Mouse (Mus musculus): ENCODE results near the gene Zfp454.

Gene Zfp454

DNA sequence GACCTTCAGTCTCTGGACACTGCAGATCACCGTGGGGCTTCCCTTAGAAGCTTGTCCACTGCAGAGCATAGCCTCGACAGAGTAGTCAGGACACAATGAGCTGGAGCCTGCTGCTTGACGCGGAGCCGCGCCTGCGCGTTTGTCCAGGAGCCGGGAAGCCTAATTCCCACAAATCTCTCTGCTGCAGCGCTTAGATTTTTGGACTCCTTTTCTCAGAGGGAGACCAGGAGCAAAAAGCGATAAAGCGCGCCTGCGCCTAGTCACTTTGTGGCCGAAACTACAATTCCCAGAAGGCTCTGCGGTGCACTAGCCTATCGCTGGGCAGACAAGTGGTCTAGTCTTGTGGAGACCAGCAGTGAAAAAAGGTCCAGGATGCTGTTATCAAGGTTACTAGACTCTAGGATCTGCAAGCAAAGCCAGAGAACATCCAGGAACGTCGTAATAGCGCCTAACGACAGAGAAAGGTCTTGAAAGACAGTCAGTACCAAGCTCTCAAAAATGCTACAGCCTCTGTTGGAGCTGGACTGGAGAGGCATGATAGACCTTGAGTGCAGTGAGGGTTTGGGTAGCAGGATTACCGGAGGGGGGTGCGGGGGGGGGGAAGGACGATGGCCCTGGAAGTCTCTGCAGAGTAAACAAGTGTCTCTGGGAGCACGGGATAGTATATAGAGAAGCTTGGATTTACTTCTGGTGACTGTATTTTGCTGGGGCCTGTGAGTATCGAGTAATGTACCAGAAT is at the start of gene Zfp454:
Zfp454 (minus strand) TSS at position 262 of the 739 bp plus-strand sequence.
- in situ Hi-C loops (cut with MboI, MseI) = no loop called here

DNA sequence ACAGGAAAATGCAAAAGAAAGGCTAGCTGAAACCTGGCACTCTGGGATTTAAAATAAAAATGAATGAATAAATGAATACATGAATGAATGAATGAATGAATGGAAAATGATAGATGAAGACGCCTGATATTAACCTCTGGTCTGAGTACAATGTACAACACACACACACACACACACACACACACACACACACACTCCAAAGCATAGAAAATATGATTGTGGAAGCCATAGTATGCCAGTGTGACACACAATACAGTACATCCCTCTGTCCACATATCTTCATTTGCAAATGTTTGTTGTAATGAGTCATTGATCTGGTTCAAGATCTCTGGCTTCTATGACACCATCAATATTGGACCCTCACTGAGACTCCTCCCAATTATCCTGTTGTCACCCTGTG is 44.6 kb upstream of the Zfp454 start:
- in situ Hi-C loops (cut with MboI, MseI) = no loop called here

DNA sequence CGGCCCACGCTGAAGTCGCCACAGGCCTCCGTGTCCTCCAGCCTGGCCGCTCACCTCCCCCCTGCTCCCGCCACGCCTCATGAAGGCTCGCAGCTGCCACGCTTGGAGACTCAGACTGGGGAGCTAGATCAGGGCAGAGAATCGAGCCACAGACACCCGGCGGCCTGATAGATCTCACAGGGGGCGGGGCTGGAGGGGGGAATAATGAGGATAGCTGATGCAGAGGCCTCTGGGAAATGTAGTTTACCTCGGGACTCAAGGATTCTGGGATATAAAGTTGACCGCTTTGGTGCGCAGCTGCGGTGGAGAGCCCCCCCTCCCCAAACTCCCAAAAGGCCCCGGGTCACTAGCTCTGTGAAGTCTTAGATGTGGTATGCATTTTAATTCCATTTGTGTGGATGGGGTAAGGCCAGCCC is 44.0 kb upstream of the Zfp454 start, which contains the start of gene Zfp354b:
Zfp354b (minus strand) TSS at position 183 of the 416 bp plus-strand sequence.
- in situ Hi-C loops (cut with MboI, MseI) = no loop called here

DNA sequence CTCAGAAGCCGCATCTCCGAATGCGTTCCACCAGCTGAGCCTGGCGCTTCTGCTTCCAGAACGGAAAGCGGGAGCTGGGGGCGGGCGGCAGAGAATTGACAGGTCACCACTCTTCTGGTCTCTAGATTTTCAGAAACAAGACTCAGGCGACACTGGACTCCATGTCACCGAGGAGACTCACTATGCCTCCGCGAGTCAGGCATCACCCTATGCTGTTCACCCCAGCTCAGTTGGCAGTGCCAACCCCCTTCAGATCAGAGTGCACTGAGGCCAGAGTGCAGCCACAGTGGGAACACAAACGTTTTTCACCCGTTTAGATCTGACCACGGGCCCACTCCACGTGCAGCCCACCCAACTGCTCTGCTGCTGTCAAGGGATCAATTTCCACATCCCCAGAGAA is 43.6 kb upstream of the Zfp454 start:
- in situ Hi-C loops (cut with MboI, MseI) = no loop called here

DNA sequence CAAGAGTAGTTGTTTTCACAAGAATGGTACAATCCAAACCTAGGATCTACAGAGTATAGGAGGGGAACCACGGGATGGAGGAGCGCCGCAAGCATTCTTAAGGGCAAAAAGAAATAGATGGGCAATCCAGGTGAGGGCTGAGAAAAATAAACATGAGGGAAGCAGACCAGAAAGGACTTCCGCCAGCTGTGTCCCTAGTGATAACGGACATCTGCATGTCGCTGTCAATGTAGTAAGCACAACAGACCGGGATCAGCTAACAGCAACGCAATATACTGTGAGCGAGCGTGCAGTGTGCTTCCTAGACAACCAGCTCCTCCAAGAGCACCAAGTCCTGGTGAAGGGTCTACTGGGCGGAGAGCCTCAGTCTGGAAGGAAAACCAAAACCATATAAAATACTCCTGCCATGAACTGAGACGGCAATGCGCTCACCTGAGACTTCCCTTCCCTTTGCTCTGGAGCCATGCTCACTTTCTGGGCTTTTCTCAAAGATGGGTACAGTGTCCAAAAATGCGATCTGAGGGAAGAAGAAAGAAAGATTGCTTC is 43.1 kb upstream of the Zfp454 start:
- in situ Hi-C loops (cut with MboI, MseI) = no loop called here

DNA sequence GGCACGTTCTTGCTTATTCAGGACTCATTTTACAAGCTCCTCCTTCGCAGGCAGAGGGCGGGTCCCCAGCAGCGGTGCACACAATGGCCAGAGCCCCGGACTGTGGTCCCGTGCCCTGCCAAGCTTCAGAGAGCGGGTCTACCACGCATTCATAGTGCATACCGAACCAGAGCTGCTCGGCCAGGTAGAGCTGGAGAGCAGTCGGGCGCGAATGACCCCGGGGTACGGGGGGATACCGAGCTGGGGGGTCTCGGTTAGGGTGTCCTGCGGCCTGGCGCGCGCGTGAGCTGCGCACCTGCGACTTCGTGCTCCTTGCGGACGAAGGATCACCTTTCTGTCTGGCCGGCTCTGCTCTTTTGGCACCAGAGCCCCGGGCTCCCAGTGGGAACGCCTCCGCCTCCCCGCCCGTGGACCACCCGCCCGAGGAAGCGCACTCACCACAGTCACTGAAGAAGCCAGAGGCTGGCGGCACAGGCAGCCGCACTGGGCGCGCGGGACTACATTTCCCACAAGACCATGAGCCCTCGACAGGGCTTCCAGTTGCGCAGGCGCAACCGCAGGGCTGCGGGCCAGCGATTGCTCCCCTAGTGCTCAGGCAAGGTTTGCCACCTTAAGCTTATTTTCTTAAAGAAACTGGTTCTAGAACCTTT is 28.3 kb upstream of the Zfp454 start, which contains the start of gene Zfp2:
Zfp2 (minus strand) TSS at position 495 of the 650 bp plus-strand sequence.
- in situ Hi-C loops (cut with MboI, MseI) = no loop called here

DNA sequence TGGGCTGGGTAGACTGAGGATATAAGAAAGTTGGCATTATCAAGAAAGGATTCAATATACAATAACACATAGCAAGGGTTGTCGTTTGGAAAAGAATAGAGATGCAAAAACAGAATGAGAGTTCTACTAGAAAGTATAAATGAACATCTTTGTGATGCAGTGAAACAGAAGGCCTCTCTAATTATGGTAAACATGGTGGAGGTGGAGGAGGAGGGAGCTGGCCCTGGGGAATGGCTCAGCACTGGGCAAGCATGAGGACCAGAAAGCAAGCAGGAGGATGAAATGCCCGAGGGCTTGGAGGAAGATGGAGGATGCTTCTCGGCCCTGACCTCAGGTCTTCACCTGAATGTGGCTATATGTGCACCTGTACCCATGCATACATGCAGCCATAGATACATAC is 27.0 kb upstream of the Zfp454 start:
- in situ Hi-C loops (cut with MboI, MseI) = loop anchor here in 1 of 2 experiments (5.0 kb wide), 1 partner anchor 92 kb away; no protein-coding TSS in a partner anchor

DNA sequence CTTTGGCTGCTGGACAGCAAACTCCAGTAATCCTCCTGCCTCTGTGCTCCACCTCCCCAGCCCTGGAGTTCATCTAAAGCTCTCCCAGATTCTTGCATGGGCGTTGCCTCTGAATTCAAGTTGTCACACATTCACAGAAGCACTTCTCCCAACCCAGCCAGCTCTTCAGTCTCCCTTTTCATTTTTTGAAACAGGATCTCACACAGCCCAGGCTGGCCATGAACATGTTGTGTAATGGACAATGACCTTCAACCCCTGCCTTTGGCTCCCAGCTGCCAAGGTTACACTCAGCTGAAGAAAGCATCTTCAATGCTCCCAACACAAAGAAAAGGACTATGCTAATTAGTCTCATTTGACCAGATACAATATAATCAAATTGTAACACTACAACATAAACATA is 25.9 kb upstream of the Zfp454 start:
- in situ Hi-C loops (cut with MboI, MseI) = loop anchor here in 1 of 2 experiments (5.0 kb wide), 1 partner anchor 91 kb away; no protein-coding TSS in a partner anchor

DNA sequence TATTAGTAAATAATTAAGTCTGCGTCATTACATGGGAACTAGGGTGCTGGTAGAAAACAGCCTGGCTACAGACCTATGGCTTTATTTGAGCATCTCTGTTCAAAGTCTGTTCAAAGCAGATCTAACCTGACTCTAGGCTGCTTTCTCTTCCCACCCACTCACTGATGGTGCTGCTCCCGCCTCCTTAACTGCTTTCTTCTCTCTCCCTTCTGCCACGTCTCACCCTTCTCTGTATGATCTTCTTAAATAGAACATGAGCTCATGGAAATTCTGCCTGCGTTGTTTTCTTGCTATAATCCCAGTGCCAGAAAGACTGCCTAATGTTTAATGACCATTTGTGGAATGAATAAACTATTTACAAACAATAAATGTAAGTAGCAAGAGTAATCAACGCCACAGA is 20.7 kb upstream of the Zfp454 start:
- in situ Hi-C loops (cut with MboI, MseI) = no loop called here

DNA sequence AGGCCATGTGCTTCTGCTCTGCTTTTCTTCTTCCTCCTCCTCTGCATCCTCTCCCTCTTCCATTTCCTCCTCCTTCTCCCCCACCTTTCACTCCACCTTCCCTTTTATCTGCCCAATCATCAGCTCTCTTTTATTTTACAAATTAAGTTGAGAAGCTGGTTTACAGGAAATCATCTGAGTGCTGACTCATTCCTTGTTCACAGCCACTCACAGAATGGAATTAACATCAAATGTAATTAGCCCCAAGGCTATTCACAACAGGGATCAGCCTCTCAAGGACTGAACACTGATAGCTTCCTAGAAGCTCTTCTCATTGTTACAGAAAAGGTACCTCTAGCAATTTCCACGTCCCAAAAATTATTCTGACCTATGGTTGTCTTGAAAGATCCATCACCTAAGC is 9.9 kb upstream of the Zfp454 start:
- in situ Hi-C loops (cut with MboI, MseI) = no loop called here

DNA sequence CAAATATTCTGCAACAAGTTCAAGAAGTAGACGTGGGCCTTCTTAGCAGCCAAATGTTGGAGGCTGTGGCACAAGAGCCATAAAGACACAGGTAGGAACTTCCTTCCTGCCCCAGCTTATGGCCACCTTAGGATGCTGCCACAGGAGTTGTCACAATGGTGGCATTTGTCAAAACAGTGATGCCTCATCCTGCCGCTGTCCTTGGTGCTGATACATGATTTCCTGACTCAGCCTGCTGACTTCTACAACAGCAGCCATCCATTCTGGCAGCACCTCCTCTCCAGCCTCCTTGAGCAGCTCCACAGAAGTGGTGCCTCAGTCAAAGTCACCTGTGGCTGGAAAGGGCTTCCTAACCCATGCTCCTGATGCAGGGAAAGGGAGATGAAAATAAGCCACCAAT is 5.0 kb upstream of the Zfp454 start:
- in situ Hi-C loops (cut with MboI, MseI) = no loop called here

DNA sequence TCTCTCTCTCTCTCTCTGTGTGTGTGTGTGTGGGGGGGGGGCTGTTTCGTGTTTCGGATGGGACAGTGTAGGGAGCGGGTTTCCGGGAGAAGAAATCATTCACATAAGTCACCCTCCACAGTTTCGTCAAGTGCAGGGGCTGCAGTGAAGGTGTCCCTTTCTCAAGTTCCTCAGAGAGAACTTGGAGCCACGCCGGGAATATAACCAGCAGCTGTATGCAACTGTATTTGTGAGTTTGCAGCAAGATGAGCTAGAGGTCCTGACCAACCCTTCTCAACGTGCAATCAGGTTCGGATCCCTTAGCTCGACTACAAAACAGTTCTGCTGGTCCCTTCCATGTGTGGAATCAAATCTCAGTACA is 538 bp downstream of the Zfp454 start:
- in situ Hi-C loops (cut with MboI, MseI) = no loop called here

DNA sequence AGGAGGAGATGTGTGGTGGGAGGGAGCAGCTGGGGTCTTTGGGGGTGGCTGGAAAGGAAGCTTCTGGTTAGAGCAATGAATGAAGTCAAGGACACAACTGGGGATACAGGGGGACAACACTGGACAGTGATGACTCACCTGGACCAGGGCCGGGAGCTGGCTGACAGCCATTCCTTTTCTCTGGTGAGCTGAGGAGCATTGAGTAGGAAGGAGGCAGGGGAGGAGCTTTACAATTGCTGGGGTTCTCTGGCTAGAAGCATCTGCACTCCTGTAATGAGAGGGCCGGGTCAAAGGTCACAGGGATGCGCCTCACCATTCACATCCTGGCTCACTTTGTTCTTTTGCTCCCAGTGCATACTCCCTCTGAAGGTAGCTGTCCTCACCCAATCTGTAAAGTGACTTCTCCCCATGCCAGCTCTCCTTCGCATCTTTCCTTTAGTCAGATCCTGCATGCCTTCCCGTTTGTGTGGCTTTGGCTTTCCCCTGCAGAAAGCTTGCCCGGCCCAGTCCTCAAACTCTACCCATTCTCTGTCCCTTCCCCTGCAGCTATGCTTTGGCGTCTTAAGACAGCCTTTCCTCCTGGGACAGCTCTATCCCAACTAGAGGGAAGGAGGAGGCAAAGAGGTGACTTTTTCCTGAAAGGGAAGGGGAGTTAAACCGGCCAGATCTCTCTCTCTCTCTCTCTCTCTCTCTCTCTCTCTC is 1.1 kb downstream of the Zfp454 start:
- in situ Hi-C loops (cut with MboI, MseI) = no loop called here

DNA sequence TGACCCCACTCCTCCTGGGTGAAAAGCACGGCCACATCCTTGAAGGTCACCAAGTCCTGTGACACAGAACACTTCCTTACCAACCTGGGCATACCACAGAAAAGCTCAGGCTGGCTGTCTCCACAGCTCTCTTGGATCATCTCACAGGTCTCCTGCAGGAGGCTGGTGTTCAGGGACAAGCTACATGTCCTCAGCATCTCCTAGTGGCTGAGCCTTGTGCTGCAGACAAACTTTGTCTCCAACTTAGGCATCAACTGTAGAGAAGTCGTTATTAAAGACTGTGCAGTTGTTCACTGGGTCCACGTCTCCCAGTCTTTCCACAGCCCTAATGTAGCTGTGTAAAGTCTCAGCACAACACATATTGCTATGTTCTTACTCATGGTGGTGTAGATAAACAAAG is 3.7 kb downstream of the Zfp454 start:
- in situ Hi-C loops (cut with MboI, MseI) = no loop called here

DNA sequence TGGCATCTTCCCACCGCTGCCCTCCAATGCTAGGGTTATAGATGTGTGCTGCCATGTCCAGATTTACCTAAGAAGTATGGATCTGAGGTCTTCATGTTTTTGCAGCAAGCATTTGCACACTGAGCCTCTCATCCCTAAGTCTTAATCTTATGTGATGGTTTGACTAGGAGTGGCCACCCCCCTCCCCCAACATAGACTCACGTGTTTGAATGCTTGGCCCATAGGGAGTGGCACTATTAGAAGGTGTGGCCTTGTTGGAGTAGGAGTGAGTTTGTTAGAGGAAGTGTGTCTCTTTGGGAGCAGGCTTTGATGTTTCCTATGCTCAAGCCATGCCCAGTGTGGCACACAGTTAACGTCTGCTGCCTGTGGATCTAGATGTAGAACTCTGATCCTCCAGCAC is 8.8 kb downstream of the Zfp454 start:
- in situ Hi-C loops (cut with MboI, MseI) = no loop called here

DNA sequence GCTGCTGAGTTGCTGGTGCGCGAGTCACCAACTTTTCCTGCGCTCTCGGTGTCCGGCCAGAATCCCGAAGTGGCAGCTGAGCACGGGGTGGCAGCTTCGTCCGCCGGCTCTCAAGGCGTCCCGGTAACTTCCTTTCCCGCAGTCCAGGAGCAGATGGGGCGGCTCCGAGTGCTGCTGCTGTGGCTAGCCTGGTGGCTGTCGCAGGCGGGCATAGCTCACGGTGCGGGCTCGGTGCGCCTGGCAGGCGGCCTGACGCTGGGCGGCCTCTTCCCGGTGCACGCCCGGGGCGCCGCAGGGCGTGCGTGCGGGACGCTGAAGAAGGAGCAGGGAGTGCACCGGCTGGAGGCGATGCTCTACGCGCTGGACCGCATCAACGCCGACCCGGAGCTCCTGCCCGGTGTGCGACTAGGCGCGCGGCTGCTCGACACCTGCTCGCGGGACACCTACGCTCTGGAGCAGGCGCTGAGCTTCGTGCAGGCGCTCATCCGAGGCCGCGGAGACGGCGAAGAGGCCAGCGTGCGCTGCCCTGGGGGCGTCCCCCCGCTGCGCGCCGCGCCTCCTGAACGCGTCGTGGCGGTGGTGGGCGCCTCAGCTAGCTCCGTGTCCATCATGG is 36.4 kb downstream of the Zfp454 start:
- in situ Hi-C loops (cut with MboI, MseI) = no loop called here

DNA sequence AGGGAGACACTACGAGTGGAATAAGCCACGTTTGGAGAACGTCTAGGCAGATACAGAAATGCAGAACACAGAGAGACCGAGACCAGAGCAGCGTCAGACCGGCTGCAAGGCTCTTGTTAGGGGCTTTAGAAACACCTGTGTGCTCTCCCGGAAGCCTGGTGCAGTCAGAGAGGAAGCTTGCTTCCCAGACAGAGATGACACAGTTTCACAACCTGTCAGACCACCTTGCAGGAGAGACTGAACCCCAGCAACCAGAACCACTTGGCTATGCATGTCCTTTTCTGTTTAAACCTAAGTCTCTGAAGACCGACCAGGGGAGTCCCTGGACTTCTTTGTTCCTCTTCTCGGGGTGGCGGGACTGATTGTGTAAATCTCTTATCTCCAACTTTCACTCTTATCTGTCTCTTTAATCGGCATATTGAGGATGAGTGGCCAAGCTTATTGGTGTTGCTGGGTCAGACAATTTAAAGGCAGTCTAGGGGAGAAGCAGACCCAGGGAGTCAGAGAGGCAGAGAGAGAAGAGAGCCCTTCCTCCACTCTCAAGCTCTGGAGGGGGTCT is 37.2 kb downstream of the Zfp454 start, which contains the start of gene Grm6:
Grm6 (plus strand) TSS at position 509 of the 559 bp plus-strand sequence.
- in situ Hi-C loops (cut with MboI, MseI) = no loop called here

DNA sequence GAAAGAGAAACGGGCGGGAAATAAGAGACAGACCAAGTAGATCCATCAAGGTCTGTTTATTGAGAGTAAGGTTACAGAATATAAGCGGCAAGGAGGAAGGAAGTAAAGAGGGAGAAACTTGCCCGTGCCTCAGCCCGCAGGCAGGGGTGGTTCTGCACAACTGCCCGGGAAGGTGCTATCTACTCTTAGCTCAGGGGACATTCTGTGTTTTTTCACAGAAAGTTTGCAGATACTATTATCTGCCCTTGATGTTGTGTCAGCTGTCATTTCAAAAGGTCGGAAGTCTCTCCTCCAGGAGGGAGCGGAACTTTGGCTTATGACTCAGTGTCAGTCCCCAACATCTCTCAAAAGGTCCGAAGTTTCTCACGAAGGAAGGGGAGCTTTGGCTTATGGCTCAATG is 38.1 kb downstream of the Zfp454 start:
- in situ Hi-C loops (cut with MboI, MseI) = loop anchor here in 1 of 2 experiments (25.0 kb wide), 1 partner anchor 838 kb away; the partner anchor contains the start of gene 0610009B22Rik

DNA sequence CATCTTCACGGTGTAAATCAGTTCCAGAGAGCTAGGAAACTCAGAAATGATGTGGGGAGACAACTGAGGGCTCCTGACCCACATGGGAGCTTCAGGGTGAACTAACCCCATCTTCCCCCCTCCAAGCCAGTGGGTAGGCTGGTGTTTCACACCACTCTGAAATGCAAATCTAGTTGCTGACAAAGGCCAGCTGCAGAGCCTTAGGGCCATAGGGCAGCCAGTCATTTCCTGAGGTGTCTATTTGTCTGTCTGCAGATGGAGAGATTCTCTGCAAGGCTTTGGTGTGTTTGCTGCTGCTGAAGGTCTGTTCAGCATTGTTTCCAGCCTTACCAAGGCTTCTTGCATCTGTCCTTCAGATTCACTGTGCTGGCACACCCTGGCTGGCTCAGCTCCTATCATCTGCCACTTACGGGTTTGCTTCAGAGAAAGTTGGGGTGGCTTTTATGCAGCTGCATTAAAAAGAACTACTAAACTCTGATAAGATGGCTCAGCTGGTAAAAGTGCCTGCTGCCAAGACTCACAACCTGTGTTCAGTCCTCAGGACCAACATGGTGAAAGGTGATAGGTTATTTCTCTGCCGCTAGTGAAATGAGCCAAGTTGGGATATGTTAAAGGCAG is 38.8 kb downstream of the Zfp454 start:
- in situ Hi-C loops (cut with MboI, MseI) = loop anchor here in 1 of 2 experiments (25.0 kb wide), 1 partner anchor 839 kb away; the partner anchor contains the start of gene 0610009B22Rik

DNA sequence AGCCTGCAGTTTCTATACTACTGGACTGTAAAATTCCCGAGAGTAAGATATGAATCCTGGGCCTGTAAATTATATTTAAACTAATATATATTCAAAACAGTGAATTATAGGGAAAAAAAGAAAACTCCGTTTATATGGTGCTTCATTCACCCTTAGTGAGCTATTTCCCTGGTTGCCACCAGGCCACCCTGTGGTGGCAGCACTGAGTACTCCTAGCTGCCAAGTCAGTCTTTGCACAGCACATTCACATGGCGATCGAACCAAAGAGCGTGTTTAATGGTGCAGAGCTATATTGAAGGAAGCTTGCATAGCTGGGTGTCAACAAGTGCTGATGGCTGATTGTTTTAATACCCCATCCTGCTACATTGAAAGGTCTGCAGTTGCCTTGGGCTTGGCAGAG is 40.4 kb downstream of the Zfp454 start:
- in situ Hi-C loops (cut with MboI, MseI) = loop anchor here in 1 of 2 experiments (25.0 kb wide), 1 partner anchor 840 kb away; the partner anchor contains the start of gene 0610009B22Rik
